Mouse (Mus musculus) c-Kit-positive CD71-positive TER-119-positive erythroid progenitor cells, embryonic 14.5 days (primary cell): ENCODE results near the gene Snd1.

Source experiments
- DNase-seq: peaks from one replicate; pipeline ENCODE4 v3.0.0-alpha.2; 2013; ENCODE audit warnings: low spot score

Gene Snd1

GRCm38 (mm10) chr6:28753217-28753616, 278.3 kb downstream of the Snd1 start:
- no peak for DNase-seq

GRCm38 (mm10) chr6:28753681-28754080, 278.7 kb downstream of the Snd1 start:
- DNase-seq: no peak

- peak; percentile 39 for DNase-seq
Measured at GRCm38 (mm10) chr6:28754127-28754898, 279.4 kb downstream of the Snd1 start.

GRCm38 (mm10) chr6:28756306-28757018, 281.5 kb downstream of the Snd1 start:
- DNase-seq: no peak

GRCm38 (mm10) chr6:28758293-28758692, 283.4 kb downstream of the Snd1 start:
- no peak for DNase-seq

GRCm38 (mm10) chr6:28761728-28762127, 286.8 kb downstream of the Snd1 start:
- no peak for DNase-seq

- no peak for DNase-seq
Measured at GRCm38 (mm10) chr6:28762132-28762775, 287.3 kb downstream of the Snd1 start.

GRCm38 (mm10) chr6:28766622-28767021, 291.7 kb downstream of the Snd1 start:
- no peak for DNase-seq

- no peak for DNase-seq
Measured at GRCm38 (mm10) chr6:28767891-28768481, 293.0 kb downstream of the Snd1 start.

- no peak for DNase-seq
Measured at GRCm38 (mm10) chr6:28771331-28771730, 296.4 kb downstream of the Snd1 start.

- no peak for DNase-seq
Measured at GRCm38 (mm10) chr6:28781696-28782095, 306.8 kb downstream of the Snd1 start.

GRCm38 (mm10) chr6:28783082-28783647, 308.2 kb downstream of the Snd1 start:
- DNase-seq: no peak

GRCm38 (mm10) chr6:28783953-28784352, 309.0 kb downstream of the Snd1 start:
- no peak for DNase-seq

GRCm38 (mm10) chr6:28785770-28786169, 310.8 kb downstream of the Snd1 start:
- DNase-seq: no peak

GRCm38 (mm10) chr6:28787133-28787532, 312.2 kb downstream of the Snd1 start:
- no peak for DNase-seq

GRCm38 (mm10) chr6:28789685-28790084, 314.7 kb downstream of the Snd1 start:
- no peak for DNase-seq

- no peak for DNase-seq
Measured at GRCm38 (mm10) chr6:28791183-28791582, 316.2 kb downstream of the Snd1 start.

GRCm38 (mm10) chr6:28791809-28792208, 316.9 kb downstream of the Snd1 start:
- DNase-seq: no peak

- no peak for DNase-seq
Measured at GRCm38 (mm10) chr6:28795380-28795779, 320.4 kb downstream of the Snd1 start.

GRCm38 (mm10) chr6:28795792-28796515, 321.0 kb downstream of the Snd1 start:
- no peak for DNase-seq

GRCm38 (mm10) chr6:28799818-28800217, 324.9 kb downstream of the Snd1 start:
- DNase-seq: no peak

GRCm38 (mm10) chr6:28800976-28801375, 326.0 kb downstream of the Snd1 start:
- DNase-seq: no peak
